Mouse (Mus musculus): Measurements from ENCODE around the gene Adsl.

Adsl gene

DNA sequence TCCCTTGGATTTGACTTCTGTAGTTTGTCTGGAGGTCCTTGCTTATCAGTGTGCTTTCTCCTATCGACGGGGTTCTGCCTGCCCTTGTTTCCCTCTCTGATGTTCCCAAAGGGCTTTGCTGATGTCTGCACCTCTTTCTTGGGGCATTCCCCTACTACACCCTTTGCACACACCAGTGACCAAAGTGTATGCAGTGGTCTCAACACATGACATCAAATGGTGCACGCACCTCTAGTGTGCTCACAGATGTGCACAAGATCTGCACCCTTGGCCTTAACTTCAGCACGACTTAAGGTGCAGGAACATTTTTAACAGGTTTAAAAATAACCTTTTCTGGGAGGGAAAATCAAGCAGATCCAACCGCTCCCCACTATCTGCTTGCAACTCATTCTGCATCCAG lies 8.9 kb upstream of the Adsl start:
- in situ Hi-C loops (cut with MboI, MseI) = no loop called here

DNA sequence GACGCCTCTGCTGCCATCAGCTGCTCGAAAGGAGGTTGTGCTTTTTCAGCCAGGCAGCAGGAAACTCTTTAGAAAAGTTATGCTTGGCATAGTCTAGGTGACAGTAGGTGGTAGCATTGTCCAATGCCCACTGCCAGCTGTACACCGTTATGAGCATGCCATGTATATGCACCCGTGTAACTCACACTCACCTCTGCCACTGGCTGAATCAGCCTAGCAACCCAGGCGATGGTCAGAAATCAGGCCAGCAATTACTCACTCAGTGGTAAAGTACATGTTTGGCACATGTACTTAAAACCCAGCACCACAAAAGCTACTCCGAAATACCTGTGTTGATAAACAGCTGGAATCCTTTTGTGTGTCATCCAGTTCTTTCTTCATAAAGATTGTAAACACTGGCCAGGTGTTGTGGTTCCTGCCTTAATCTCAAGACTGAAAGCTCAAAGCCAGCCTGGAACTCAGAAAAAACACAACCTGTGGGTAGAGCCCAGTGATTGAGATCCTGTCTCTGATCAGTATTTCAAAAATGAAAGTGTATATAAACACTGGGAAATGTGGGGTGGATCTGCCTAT lies 6.7 kb upstream of the Adsl start:
- in situ Hi-C loops (cut with MboI, MseI) = loop anchor here in 1 of 2 experiments (10.0 kb wide), 1 partner anchor 47 kb away; no protein-coding TSS in a partner anchor

DNA sequence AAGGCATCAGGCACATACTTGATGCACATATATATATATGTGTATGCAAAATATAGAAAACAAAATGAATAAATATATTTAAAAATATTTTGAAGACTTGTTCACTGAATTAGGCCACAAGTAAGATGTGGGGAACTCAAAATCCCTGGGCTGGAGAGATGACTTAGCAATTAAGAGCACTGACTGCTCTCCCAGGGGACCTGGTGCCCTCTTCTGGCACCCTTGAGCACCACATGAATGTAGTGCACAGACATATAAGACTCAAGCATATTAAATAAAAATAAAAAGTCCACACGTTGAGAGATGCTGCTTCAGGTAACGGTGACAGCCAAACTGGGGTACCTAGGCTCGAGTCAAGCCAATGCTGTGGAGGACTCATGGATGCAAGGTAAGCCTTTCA lies 2.4 kb upstream of the Adsl start:
- in situ Hi-C loops (cut with MboI, MseI) = loop anchor here in 1 of 2 experiments (5.0 to 10.0 kb wide), 2 partner anchors 51 to 239 kb away; no protein-coding TSS in a partner anchor

DNA sequence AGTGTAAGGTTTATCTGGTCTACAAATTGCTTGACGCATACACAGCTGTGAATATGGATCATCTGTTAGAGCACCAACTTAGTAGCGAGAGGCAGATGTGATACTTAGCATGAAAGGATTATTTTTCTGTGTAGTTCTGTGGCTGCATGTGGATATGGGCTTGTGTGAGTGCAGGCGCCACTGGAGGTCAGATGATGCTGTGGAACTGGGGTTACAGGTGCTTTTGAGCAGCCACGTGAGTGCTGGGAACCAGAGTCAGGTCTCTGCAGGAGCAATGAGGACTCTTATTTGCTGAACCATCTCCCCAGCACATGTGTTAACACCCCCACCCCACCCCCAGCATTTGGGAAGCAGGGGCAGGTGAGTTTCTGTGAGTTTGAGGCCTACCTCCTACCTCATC lies 1.1 kb downstream of the Adsl start:
- in situ Hi-C loops (cut with MboI, MseI) = loop anchor here in 1 of 2 experiments (5.0 to 10.0 kb wide), 2 partner anchors 55 to 242 kb away; no protein-coding TSS in a partner anchor

DNA sequence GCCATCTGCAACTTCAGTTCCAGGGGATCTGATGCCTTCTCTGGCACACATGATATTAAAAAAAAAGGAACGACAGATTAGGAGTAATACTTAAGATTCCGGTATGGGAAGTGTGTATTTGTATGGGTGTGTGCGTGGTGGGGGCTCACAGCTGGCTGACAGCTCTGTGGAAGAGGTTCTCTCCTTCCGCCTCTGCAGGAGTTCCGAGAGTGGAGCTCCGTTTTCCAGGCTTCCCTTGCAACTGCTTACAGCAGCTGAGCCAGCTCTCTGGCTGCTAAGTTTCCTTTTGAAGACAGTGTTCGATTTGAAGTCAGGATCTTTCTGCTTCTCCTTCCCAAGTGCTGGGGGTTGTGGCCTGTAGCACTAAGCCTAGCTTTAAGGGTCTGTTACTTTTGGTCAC lies 1.8 kb downstream of the Adsl start:
- in situ Hi-C loops (cut with MboI, MseI) = loop anchor here in 1 of 2 experiments (5.0 to 25.0 kb wide), 3 partner anchors 163 to 1413 kb away; partner anchors contain the start of genes Cbx7 and Ddx17

DNA sequence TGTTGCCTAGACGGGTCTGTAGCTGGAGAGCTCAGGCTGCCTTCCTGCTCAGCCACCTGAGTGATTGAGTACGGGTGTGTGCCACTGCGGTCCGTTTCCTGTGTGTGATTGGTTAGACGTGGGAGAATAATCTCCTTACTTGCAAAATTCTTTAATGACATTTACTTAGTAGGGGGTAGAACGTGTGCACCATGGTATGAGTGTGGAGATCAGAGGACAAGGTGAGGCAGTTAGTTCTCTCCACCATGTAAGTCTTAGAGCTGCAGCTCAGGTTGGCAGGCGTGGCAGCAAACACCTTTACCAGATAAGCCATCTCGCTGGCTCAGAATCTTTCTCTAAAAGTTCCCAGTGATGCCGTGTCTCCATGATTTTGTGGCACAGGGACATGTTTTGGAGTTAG lies 5.7 kb downstream of the Adsl start:
- in situ Hi-C loops (cut with MboI, MseI) = loop anchor here in 1 of 2 experiments (5.0 to 25.0 kb wide), 3 partner anchors 167 to 1417 kb away; partner anchors contain the start of genes Cbx7 and Ddx17

DNA sequence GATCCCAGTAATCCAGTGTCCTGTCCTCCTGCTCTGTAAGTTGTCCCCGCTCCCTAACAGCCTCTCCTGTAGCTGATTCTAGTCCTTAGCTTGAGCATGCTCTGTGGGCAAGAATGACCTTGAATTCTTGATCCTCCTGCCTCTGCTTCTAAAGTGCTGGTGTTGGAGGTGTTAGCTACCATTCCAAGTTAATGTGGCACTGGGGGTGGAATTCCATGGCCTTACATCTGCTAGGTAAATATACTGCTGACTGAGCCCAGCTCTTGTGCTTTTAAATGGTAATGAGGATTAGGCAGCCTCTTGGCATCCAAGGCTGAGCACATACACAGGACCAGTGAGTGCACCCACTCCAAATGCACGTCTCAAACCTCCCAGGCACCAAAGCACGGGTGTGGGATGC lies 6.6 kb downstream of the Adsl start:
- in situ Hi-C loops (cut with MboI, MseI) = loop anchor here in 1 of 2 experiments (5.0 to 25.0 kb wide), 3 partner anchors 168 to 1418 kb away; partner anchors contain the start of genes Cbx7 and Ddx17

DNA sequence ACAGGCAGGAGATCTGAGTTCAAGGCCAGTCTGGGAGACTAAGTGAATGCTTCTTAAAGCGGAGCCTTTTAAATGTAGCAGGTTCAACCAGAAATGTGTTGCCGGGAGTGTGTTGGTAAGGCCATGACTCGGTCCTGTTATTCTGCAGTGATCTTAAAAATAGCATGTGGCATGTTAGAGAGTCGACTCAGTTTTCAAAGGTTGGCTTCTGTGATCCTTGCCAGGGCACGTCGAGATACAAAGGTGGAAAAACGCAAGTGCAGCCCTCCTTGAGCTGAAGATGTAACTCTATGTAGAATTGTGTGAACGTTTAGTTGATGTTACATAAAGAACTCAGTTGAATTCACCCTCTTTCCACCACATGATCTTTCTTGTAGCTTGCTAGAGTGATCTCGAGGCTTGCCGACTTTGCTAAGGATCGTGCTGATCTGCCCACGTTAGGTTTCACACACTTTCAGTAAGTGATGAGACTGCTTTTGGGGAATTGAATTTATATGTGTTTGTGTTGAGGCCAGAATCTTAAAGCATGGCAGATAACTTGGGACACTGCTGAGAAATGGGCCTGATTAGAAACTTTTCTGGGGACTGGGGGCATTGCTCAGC lies 7.6 kb downstream of the Adsl start:
- in situ Hi-C loops (cut with MboI, MseI) = loop anchor here in 1 of 2 experiments (25.0 kb wide), 2 partner anchors 994 to 1419 kb away; partner anchors contain the start of genes Cbx7 and Ddx17

DNA sequence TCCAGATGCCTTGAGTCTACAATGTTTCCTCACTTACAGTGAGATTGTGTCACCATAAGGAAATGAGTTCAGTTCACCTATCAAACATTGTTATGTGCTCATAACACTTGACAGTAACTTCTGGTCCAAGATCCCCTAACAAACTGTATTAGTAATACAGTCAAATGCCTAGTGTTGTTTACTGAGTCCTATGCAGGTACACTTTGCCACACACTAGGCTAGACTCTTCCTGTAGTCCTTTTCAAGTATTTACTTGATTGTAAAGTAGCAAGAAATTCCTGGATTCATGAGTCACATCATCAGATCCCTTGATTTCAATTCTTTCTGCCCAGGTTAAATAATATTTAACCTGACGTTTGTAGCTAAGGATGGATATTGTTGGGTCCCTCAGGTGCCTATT lies 21.1 kb downstream of the Adsl start:
- in situ Hi-C loops (cut with MboI, MseI) = loop anchor here in 1 of 2 experiments (10.0 to 25.0 kb wide), 3 partner anchors 555 to 1432 kb away; partner anchors contain the start of genes Cbx7 and Ddx17

DNA sequence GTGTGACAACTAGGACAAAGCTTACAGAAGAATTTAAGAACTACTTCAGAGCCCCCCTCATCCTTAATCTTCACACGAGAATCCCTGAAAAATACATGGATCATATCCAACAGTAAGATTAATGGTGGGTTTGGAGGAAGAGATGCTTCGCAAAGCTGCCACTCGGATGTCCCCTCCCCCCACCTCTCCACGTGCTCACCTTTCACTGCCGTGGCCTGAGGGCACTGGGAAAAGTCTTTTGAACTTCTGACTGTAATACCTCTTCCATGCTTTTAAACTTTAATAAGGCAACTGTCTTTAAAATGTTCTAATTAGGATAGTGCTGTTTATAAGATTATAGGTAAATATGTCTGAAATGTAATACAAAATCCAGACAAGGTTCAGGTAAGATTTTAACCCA lies 26.0 kb downstream of the Adsl start:
- in situ Hi-C loops (cut with MboI, MseI) = loop anchor here in 1 of 2 experiments (25.0 kb wide), 2 partner anchors 1012 to 1437 kb away; partner anchors contain the start of genes Cbx7 and Ddx17

DNA sequence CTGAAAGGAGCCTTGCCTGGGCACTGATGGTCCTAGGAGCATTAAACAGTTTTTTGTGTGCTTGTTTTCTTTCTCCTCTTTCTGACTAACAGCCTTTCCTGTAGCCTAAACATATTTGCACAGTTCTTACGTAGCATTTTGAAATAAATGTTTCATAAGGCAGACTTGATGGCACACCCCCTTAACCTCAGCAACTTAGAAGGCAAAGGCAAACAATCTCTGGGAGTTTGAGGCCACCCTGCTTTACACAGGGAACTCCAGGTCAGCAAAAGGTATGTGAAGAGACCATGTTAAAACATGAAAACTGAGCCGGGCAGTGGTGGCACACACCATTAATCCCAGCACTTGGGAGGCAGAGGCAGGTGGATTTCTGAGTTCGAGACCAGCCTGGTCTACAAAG lies 27.4 kb downstream of the Adsl start:
- in situ Hi-C loops (cut with MboI, MseI) = no loop called here

DNA sequence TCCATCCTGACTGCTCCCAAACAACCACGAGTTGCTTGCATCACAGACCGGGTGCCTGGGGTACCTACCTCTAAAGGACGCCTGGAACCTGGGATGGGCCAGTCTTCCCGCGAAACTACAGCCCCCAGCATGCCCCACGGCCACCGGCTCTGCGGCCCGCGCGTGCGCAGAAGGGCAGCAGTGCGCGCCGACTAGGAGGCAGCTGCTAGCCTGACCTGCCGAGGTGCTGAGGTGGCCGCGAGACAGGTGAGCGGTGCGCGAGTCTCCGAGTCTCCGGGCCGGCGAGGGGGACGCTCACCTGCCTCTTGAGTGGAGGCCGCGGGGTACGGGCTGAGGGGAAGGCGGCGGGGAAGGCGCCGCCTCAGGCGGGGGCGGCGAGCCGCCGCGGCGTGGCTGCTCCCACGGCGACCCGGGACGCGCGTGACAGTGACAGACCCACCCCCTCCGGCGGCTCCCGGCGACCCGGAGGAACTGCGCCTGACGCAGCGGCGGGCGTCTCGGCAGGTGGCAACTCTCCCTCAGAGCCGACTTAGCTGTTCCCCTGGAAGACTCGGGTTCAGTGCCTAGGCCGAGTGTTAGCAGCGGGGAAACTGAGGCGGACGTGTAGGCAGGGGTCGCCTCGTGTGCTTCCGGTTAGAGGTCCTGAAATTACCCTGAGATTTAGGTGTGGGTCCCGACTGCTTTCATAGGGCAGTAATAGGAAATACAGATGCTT lies 29.5 kb downstream of the Adsl start, which contains the start of gene Sgsm3:
TSS of gene Sgsm3 (plus strand) at position 146 of the 715 bp plus-strand sequence.
- in situ Hi-C loops (cut with MboI, MseI) = no loop called here

DNA sequence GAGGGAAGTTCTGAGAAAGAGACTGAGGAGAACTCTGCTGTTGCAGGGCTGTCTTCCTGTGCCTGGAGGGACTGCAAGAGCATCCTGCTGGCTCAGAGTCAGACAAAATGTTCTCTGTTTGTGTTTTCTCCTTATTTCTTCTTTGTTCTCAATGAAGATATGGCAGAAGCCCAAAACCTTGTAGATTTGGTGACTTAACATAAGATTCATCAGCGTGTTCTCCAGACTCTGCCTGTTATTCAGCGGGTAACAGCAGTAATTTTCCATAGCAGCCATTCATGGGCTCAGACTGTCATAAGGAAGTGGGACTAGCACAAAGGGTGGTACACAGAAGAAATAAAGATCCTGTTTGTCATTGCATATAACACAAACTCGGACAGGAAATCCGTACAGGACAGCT lies 31.3 kb downstream of the Adsl start:
- in situ Hi-C loops (cut with MboI, MseI) = no loop called here

DNA sequence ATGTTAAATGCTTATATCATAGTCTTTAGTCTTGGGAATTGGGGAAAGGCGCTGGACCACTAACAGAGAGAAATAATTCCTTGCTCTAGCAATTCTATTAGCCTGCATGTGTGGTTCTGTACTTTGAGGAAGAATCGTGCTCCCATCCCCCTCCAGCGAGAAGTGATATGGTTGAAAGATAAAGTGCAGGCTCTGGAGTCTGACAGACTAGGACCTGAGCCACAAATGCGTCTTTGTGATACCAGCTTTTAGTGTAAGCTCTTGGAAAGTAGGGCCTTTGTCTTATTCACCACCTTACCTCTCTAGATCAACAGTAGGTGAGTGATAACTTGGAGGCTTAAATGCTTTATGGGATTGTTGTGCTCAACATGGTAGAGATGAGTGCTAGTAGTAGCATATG lies 32.9 kb downstream of the Adsl start:
- in situ Hi-C loops (cut with MboI, MseI) = no loop called here

DNA sequence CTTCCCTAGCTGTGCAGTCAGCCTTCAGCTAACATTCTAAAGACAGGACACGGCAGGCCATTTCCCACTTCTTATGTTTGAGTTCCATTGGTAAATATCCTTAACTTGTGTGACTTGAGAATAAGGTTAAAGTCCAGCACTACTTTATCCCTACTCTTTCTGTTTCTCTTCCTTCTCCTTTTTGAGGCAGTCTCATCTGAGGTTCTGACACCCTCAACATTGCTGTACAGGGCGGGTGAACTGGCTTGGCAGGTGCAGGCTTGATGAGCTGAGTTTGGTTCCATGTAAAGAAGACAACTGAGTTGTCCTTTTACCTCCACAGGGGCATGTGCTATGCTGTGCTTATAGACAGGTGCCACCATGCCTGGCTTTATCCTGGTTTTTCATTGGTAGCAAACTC lies 35.0 kb downstream of the Adsl start:
- in situ Hi-C loops (cut with MboI, MseI) = no loop called here

DNA sequence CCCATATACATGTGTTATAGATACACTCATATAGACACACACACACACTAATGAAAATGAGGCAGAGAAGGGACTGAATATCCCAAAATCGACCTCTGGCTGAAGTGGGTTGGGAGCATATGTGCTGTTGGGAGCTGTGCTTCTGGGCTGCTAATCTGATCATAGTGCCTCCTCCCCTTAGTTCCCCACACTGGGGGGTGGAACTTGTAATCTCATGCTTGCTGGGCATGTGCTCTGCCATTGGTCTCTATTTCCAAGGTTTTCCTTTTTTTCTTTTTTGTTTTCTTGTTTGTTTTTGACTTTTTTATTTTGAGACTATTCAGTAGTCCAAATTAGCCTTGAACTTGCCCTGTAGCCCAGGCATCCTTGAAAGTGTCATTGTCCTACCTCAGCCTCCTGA lies 40.0 kb downstream of the Adsl start:
- in situ Hi-C loops (cut with MboI, MseI) = no loop called here

DNA sequence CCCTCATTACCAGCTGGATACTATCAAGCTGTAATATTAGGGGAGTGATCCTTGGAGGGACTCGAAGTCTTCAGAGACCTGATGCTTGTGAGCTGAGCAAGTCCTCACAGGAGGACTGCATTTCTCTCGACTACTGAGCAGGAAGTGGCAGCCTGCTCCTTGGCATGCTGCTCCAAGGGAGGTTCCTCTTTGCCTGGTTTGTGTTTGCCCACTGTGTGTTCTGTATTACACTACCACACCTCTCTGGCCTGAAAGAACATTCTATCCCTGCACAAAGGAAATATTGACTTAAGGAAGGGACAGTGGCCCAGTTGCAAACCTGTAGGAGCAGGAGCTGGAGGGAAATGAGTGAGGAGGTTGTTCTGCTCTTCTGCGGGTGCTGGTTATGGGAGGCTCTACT lies 41.4 kb downstream of the Adsl start:
- in situ Hi-C loops (cut with MboI, MseI) = no loop called here

DNA sequence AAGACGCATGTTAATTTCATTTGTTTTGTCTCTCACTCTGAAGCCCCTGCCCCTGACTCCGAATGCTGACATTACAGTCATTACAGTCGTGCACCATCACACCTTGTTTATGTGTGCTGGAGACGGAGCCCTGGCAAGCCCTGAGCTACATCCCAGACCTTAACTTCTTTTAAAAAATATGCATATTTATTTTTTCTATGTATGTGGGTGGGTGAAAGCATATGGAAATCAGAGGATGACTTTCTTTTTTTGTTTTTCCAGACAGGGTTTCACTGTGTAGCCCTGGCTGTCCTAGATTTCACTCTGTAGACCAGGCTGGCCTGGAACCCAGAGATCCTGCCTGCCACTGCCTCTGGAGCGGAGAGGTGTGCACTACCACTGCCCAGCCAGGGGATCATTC lies 46.7 kb downstream of the Adsl start:
- in situ Hi-C loops (cut with MboI, MseI) = no loop called here

DNA sequence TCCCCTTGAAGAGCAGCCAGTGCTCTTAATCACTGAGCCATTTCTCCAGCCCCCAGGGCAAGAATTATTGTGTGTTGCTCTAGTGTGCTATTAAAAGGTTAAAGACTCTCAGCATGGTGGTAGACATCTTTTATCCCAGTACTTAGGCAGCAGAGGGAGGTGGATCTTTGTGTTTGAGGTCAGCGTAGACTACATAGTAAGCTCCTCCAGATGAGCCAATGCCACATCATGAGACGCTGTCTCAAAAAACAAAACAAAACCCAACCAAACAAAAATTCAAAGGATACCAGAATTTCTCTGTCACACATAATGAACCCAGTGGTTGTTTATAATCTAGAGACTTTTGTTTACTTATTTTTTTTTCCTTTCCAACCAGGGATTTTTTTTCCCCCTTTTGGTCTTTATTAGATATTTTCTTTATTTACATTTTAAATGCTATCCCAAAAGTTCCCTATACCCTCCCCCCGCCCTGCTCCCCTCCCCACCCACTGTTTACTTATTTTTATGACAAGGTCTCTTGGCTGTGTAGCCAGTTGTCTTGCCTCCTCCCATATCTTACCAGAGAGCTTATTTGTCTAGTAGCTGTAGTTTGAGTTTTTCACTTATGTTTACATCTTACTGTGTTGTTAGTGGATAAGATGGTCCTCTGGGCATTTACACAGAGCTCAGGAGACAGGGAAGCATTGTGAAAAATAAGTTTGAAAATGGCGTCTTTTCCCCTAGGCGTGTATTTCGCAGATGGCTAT lies 48.0 kb downstream of the Adsl start:
- in situ Hi-C loops (cut with MboI, MseI) = no loop called here

DNA sequence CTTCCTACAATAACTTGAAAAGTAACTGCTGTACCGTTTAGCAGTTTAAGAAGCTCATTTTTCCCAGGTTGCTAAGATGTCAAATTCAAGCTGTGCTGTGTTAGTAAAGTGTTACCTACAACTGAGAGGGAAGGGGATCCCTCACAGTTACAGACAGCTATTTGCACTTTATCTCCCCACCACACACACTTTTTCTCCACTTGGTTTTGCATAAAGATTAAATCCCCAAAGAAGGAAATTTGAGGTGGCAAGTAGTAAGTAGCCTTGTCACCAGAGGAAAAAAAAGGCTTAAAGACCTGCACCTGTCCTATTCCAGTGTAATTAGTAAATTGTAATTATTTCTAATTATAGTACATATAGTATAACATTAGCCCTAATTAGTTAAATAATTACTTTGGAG lies 48.8 kb downstream of the Adsl start:
- in situ Hi-C loops (cut with MboI, MseI) = no loop called here

DNA sequence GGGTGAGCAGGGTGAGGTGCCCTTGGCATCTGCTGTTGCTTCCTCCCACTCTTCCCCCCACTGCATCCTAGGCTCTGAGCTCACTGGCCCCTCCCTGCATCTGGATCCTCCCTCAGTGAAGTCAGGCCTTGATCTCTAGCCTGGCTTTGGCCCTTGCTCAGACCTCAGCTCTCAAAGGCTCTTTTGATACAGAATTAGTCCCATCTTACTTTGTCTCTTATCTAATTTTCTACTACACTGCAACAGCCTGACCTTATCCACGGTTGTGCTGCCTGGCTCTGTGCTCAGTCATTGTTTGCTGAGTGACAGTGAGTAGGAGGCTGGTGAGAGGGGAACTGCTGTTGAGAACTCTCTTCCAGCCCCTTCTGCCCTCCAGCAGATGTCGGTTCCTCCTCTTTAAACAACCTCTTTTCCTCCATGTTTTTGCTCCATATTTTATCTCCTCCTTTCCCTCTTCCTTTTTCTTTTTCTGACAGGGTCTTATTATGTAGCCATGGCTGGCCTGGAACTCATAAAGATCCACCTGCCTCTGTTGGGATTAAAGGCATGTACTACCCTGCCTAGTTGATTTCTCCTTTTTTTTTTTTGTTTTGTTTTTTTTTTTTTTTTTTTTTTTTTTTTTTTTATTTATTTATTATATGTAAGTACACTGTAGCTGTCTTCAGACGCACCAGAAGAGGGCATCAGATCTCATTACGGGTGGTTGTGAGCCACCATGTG lies 52.3 kb downstream of the Adsl start:
- in situ Hi-C loops (cut with MboI, MseI) = no loop called here

All from T-helper 17 cell (primary cell).